Mouse (Mus musculus) embryo, embryonic 11 days (tissue): ENCODE measurements around the gene Cox5a.

Experiments used
- DNase-seq: peaks from one replicate; pipeline ENCODE4 v3.0.0-alpha.2; 2015

Cox5a gene

DNA sequence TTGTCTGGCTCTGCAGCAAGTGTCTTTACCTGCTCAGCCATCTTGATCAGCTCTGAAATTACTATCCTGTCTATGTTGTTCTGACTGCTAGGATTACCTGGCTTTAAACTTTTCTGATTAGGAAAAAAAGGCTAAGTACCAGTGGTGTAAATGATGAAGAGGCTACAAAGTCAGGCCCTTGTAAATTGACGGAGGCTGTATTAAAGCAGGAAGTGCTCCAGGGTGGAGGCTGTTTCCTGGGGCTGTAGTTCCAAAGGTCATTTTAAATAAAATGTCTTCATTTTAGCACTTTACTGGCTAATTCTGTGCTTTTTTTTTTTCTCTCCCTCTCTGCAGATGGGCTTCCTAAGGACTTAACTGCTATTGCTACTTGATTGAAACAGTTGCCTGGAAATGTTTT lies 10.9 kb downstream of the Cox5a start:
- DNase-seq: no peak

- no peak for DNase-seq
Observed at GRCm38 (mm10) chr9:57536362-57536761, 15.3 kb downstream of the Cox5a start.

- peak; percentile 96 for DNase-seq
Observed at GRCm38 (mm10) chr9:57537044-57537727, 16.1 kb downstream of the Cox5a start, which contains the start of gene Fam219b. TSS of gene Fam219b (plus strand) at chr9:57537528.

GRCm38 (mm10) chr9:57537728-57538181 lies 16.7 kb downstream of the Cox5a start:
- no peak for DNase-seq

DNA sequence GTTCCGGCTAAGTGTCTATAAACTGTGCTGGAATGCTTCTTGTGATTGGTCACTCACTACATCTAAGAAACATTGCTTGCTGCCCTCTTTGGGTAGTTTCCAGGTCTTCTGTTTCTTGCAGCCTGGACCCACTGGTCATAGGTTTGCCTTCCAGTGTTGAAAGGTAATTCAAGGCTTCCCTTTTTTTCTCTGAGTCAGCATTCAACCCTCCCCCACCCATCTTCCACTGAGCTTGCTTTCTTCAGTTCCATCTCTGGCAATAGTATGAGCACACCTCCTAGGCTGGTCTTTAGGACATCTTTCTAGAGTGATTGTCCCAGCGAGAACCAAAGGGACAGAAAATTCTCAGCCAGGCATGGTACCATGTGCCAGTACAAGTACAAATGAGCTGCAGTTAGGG lies 18.5 kb downstream of the Cox5a start:
- no peak for DNase-seq

GRCm38 (mm10) chr9:57541312-57541711 lies 20.2 kb downstream of the Cox5a start:
- DNase-seq: peak; percentile 72

- DNase-seq: no peak
Observed at GRCm38 (mm10) chr9:57543951-57544350, 22.9 kb downstream of the Cox5a start.

GRCm38 (mm10) chr9:57547287-57547686 lies 26.2 kb downstream of the Cox5a start:
- no peak for DNase-seq

DNA sequence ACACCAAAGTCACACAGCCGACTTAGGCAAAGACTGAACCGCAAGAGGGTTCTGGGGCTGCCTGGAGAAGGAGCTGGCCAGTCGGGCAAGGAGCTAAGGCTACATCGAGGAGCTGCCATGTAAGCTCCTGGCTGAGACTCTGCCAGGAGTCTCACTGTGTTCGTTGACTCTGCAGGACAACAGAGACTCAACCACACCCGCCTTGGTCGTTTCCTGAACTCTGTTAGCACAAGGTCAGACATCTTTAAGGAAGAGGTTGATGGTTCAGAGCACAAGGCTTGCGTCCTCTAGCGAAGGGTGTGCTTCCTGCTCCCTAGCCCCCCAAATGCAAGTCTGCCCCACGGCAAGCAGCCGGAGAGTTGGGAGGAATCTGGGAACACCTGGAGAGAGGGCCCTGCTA lies 26.8 kb downstream of the Cox5a start:
- DNase-seq: no peak

- no peak for DNase-seq
Observed at GRCm38 (mm10) chr9:57549186-57549585, 28.1 kb downstream of the Cox5a start.

DNA sequence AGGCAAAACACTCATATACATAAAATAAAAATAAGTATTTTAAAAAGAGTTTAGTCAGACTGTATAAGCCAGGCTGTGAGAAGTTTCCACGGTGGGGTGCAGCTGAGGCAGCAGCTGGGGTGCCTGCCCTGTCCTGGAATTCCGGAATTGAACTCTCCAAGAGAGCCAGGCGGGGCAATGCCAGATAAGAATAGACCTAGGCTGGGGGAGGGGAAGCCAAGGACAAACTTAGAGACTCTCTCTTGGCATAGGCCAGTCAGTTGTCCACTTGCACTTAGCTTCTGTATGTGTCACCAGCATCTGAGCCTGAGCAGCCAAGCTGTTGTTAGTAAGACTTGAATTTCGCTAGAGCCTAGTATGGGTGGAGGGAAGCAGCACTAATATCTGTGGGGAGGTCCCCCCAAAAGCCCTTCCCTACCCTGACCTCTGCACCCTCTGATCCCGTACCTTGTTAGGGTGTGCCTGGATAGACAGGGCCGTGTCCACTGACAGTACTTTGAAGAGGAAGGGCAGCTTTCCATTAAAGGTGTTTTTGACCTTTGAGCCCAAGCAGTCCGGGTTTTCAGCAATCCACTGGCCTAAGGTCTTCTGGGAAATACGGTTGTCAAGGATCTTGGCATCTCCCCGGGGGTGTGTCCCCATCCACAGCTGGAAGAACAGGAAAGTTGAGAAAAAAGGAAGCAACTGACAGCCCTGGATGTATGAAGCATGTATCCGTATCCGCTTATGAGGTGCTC lies 29.2 kb downstream of the Cox5a start:
- no peak for DNase-seq

DNA sequence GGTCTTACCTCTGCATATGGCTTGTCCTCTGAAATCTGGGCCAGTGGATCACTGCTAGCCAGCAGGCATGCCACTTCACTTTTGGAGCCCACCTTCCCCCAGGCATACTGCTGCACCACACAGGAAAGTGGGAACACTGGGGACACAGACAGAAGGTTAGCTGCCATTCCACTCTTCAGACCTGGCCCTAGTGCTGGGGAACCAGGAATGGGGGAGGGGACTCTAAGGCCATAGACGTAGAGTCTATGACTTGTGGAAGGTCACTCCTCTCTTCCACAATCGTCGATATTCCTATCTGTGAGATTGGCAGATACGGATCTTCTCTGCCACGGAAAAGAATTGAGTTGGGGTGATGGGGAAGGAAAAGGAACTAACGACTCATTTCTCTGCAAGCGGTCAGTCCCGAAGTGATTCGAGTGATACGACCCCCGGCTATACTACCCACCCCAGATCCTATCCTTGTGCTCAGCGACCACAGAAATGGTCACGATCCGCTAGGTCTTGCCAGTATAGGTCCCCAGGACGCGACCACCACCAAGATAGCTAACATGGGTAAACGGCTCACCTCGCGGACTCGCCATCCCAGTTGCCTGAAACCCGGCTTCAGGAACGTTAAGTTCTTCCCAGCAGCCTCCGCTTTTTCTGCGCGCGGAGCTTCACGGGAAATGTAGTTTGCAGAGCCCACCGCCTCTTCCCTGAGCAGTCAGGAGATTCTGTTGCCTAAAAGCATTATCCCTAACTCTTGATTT lies 31.2 kb downstream of the Cox5a start, which contains the start of gene Mpi:
Mpi (minus strand) TSS at position 625 of the 749 bp plus-strand sequence.
- peak; percentile 89 for DNase-seq

DNA sequence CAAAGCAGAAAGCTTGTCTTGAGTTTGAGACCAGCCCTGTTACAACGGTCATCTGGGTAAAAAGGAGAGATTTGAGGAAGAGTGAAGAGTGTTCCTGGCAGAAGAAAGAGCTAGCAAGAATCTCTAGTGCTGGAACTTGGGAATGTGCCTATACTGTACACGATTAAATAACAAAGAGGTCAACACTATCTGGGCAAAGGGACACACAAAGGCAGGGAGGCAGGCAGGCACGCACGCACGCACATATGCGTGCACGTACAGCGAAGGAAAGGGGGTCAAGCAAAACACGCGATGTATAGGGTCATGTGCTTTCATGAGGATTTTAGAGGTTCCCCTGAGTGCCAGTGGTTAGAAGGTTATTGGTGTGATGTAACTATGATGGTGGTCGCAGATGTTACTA lies 32.0 kb downstream of the Cox5a start:
- no peak for DNase-seq

DNA sequence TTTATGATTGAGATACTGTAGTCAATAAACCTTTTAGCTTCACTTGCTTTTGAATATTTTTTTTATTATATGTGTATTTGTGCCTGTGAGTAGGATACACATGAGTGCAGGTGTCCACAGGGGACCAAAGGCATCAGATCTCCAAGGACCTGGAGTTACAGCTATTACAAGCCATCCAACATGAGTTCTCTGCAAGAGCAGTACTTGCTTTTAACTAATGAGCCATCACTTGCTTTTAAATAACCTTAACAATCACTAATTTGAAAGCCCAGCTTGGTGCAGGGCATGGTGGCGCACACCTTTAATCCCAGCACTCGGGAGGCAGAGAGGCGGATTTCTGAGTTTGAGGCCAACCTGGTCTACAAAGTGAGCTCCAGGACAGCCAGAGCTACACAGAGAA lies 33.7 kb downstream of the Cox5a start:
- no peak for DNase-seq

- no peak for DNase-seq
Observed at GRCm38 (mm10) chr9:57557215-57557614, 36.1 kb downstream of the Cox5a start.

DNA sequence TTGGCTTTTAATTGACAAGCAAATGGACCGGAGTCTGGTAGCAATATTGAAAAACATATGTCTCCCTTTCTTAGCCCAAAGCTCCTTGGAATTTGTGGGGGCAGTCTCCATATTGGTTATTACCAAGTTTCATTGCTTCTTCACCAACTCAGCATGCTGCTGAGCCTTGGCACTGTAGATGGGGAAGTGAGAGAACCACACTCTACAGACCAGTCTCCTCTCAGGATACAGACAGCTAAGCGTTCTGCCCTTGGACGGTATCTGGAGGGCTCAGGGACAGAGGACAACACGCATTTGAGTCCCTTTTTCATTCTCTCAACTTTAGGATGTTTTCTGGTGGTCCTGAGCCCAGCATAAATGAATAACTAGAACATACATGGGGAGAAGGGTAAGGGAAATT lies 37.6 kb downstream of the Cox5a start:
- DNase-seq: no peak

- DNase-seq: no peak
Observed at GRCm38 (mm10) chr9:57559568-57559967, 38.5 kb downstream of the Cox5a start.

- no peak for DNase-seq
Observed at GRCm38 (mm10) chr9:57560263-57560662, 39.2 kb downstream of the Cox5a start.

DNA sequence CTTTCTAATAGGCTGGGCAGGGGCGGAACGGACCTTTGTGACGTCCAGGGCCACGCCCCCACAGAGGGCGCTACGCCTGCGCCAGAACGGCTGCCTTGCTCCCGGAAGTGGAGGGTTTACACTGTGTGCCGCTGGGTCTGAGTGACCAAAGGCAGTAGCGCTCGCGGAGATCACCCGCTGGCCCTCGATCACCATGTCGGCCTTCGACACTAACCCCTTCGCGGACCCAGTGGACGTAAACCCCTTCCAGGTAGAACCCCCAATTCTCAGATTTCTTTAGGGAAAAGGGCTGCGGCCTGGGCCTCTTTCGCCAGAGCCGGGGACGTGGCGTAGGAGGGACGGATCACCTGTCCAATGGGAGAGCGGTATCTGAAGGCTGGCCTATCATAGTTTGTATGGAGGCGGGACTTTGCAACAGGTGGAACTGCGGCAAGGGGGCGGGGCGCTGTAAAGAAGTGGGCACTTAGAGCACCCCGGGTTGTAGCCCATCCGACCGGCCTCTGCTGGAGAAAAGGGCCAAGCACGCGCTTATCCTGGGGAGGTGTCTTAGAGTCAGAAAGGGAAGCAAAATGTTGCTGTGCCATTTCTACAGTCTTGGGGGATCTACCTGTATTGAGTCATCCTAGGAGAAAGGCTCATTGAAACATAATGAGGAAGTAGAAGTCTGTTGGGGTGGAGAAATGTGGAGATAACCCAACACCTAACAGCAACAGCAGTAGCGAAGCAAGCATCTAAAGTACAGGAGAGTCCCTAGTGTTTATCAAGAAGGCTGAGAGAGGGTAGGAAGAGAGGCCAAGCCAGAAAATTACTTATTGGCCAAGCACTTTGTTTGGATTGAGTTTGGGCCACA lies 40.0 kb downstream of the Cox5a start, which contains the start of gene Scamp2:
Scamp2 (plus strand) TSS at position 83 of the 850 bp plus-strand sequence.
- DNase-seq: peak; percentile 96

DNA sequence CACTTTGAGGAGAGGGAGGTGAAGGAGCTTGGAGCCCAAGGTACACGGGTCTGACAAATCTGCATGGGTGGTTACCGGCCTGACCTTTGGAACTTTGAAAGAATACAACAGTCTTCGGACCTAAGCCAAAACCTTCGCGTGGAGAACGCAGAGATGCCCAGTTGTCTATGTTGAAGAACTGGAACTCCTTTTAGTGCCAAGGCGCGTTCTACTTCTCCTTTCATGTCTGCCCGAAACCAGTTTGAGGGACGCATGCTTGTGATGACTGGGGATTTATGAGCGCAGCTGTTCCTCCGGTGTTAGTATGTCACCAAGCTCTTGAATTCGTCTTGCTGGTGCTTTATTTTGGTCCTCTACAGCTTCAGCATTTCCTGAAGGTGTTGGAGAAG lies 40.6 kb downstream of the Cox5a start:
- no peak for DNase-seq

DNA sequence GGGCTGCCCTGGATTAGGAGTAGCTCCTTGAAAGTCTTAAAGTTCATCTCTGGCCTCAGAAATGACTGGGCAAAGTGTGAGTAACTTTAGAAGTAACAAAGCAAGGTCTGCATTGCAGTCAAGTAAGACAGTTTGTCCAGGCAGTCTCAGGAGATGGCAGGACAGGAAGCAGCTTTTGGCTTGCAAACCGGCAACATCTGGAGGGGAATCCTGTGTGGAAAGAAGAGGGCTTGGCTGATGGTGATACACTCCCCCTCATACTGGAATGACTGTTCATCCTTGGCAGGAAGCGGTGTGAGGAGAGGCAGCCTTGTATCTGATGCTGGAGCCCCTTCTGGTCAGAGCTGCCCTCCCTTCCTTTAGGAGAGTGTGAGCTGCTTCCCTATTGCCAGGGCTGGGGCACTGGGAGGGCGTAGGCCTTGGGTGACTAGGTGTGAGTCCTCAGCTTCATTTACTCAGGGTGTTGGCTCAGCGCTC lies 41.9 kb downstream of the Cox5a start:
- DNase-seq: no peak

- DNase-seq: no peak
Observed at GRCm38 (mm10) chr9:57564609-57565008, 43.5 kb downstream of the Cox5a start.
